Mouse (Mus musculus) gonadal fat pad, adult 2 months (tissue): ENCODE results near the gene Dusp19. TPM values are rescaled to one million over a fixed set of nuclear protein-coding genes. Genes with fewer than 3 reads are reported as not detected.

Experiments
- DNase-seq: peaks from one replicate; pipeline ENCODE4 v3.0.0-alpha.2; 2012; ENCODE audit warnings: low read depth
- polyA plus RNA-seq: library from polyadenylated mRNA; depleted of rRNA; stranded (reverse); fragments of >200 nt; gene quantifications from 2 replicates; pipeline ENCODE4 v1.2.3, GENCODE M21; 2012; rRNA removed

The Dusp19 gene
- polyA plus RNA-seq, 1 experiment, result 9.4 TPM

GRCm38 (mm10) chr2:80638364-80639241 is 21.8 kb downstream of the Dusp19 start:
- DNase-seq, result no peak

DNA sequence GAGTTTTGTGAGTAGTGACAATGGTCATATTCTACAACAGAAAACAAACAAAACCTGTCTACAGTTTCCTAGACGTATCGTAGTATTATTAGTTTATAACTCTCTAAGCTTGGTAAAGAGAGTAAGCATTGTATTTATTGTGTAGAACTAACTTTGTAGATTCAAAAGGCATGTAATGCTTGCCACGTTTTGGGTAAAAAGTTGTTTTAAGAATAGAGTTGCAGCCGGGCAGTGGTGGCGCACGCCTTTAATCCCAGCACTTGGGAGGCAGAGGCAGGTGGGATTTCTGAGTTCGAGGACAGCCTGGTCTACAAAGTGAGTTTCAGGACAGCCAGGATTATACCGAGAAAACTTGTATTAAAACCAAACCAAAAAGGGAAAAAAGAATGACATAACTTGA is 22.6 kb downstream of the Dusp19 start:
- no peak for DNase-seq

GRCm38 (mm10) chr2:80639864-80640263 is 23.0 kb downstream of the Dusp19 start:
- DNase-seq, result no peak

- no peak for DNase-seq
These were observed 44.6 kb downstream of the Dusp19 start for GRCm38 (mm10) chr2:80661414-80661813.

DNA sequence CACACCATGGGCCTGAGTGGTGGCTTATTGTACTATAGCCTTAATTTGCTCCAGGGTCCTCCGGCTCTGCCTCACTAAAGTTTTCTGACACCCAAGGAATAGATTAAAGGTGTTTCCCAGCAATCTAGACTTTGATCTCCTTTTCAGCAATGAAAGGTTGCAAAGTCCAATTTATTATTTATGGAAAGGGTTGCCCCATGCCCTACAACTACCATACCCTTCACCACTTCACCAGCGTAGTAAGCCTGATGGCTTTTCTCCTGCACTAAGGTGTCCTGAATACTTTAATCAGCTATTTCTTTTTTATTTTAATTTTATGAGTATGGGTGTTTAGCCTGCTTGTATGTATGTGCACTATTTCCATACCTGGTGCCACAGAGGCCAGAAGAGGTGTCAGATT is 45.8 kb downstream of the Dusp19 start:
- DNase-seq, result no peak

DNA sequence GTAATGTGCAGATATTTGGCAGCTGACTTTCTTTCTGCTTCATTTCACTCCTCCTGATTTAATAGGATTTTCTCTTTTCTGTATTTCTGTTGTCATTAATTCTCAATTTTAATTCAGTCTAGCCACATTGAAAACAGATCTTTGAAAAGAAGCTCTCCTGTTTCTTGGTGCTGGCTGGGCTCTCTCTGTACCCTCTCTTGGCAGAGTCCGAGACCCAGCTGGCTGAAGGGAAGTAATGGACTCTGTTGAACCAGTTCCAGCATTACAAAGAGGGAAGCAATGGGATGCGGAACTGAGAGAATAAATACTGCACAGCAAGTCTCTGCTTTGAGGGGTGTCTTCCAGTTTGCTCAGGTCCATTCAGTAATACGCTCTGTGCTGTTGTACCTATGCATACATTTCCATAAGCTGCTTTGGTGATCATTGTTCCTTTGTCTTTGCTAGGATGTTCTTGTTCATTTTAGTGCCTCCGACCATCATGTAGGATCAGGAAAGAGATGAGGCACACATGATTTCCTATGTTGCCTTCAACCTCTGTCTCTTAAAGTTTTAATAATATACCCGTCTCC is 50.6 kb downstream of the Dusp19 start:
- no peak for DNase-seq

GRCm38 (mm10) chr2:80669868-80670666 is 53.2 kb downstream of the Dusp19 start:
- no peak for DNase-seq

GRCm38 (mm10) chr2:80678803-80679202 is 62.0 kb downstream of the Dusp19 start:
- DNase-seq, result no peak

Other genes with a start within 250 kb of the Dusp19 start
- gene Frzb, start 169.4 kb upstream of the Dusp19 start, polyA plus RNA-seq, result 0.39 and 0.43 TPM in 2 replicates
- 57.2 and 62.8 TPM in 2 replicates for gene Nckap1, start 35.7 kb upstream of the Dusp19 start, polyA plus RNA-seq
- 17.1 and 24.2 TPM in 2 replicates for gene Nup35, start 191 bp downstream of the Dusp19 start, polyA plus RNA-seq